Mouse (Mus musculus): Measurements from ENCODE around the gene Wdr43. TPM values are rescaled to one million over a fixed set of nuclear protein-coding genes. Genes with fewer than 3 reads are reported as not detected.

The Wdr43 gene
- total and polyA plus RNA-seq, 3 experiments = 157 to 355 (median 252) TPM

DNA sequence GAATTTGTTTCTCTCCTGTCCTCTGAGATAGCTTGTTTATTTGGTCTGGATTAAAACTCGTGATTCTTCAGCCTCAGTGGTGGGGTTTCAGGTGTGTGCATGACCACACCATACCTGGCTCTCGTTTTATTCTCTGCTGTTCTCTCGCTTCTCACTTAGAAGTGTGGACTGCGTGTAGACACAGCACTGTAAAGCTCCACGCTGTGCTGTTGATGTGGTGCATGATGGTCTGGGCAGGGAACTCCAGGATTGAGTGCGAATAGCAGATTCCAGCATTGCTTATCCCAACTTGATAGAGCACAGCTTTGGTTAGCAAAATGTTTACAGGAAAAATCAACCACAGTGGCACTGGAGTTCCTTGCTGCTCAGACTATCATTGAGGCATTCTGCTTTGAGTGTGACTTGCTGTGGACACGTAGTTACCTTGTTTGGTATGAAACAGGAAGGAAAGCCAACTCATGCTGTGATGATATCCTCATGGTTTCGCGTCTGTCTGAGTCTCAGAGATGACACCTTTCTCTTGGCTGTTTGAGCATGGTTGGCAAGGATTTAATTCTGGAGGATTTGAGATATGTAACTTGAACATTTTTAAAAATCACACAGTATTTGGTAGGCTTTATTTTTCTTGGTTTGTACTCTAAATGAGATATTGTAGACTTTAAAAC, 24.9 kb downstream of the Wdr43 start:
- H3K4me3 ChIP-seq (replicated peaks in 1 of 3; ENCODE audit: low read depth in 2 of 3, low read length in 2 of 3, poor library complexity in 1 of 3) = no peak overlapping the region
- dilution Hi-C loops (cut with MboI; ENCODE audit: extremely low pct_ligation_motif_present, extremely low pct_unique_long_range_greater_than_20kb, low sequenced_read_pairs) (no loop called here), in situ Hi-C loops (cut with MboI; ENCODE audit: low pct_ligation_motif_present, low pct_unique_long_range_greater_than_20kb, low sequenced_read_pairs) (no loop called here)
- DNase-seq (ENCODE audit: extremely low read depth) = no peak
- H3K27ac ChIP-seq (ENCODE audit: insufficient read depth, low read depth) = peak overlapping the region; percentile 32; the same call in 1 of the 2 replicates
- no peak overlapping the region for H3K4me2 ChIP-seq (ENCODE audit: insufficient read depth, low read depth, poor library complexity, severe bottlenecking)
- no peaks in the 10 kb centered on the region for H3K9me3 ChIP-seq (replicated peaks; ENCODE audit: low read length)
- no peak overlapping the region for H3K9ac ChIP-seq (ENCODE audit: insufficient read depth, low read depth)
- peaks cover 72 to 94% of the 10 kb centered on the region in 2 experiments for H3K36me3 ChIP-seq (replicated peaks in 1 of 2; ENCODE audit: control insufficient read depth in 1 of 2, insufficient read depth in 1 of 2, low read length in 1 of 2)
- TF ChIP-seq MAX (IDR thresholded peaks at IDR 0.05; ENCODE audit: low read length) (no peak), UBTF (IDR thresholded peaks at IDR 0.05; ENCODE audit: low read depth, low read length) (no peak), POLR2AphosphoS2 (IDR thresholded peaks at IDR 0.05; ENCODE audit: low read depth, low read length) (no peak), POLR2A (IDR thresholded peaks at IDR 0.05; ENCODE audit: low read depth, low read length) (0 out of 2 replicates have a peak, but pooled peaks have one; percentile 15)
- peaks cover 59% of the 10 kb centered on the region for H3K79me2 ChIP-seq (replicated peaks; ENCODE audit: control insufficient read depth, extremely low read depth, insufficient read depth, poor library complexity, severe bottlenecking)
- H3K4me1 ChIP-seq (ENCODE audit: control insufficient read depth in 1 of 2, insufficient read depth in 2 of 2) = no peaks in the 10 kb centered on the region
- no peaks in the 10 kb centered on the region for H3K27me3 ChIP-seq (replicated peaks)

DNA sequence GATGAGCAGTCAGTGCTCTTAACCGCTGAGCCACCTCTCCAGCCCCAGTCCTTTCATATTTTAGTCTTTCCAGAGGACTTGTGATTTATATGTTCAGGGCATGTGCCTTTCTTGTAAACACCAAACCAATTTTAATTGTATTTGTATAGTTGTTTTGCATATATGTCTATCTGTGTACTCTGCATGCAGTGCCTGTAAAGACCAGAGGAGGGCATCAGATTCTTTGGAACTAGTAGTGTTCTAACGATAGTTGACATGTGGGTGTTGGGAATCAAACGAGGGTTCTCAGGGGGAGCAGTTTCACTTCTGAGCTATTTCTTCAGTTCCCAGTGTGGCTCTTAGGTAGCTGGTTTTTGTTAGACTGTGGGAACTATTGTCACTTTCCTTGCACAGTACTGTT, 26.5 kb downstream of the Wdr43 start:
- H3K9ac ChIP-seq (ENCODE audit: insufficient read depth, low read depth) = no peak overlapping the region
- H3K4me2 ChIP-seq (ENCODE audit: insufficient read depth, low read depth, poor library complexity, severe bottlenecking) = no peak overlapping the region
- dilution Hi-C loops (cut with MboI; ENCODE audit: extremely low pct_ligation_motif_present, extremely low pct_unique_long_range_greater_than_20kb, low sequenced_read_pairs) (no loop called here), in situ Hi-C loops (cut with MboI; ENCODE audit: low pct_ligation_motif_present, low pct_unique_long_range_greater_than_20kb, low sequenced_read_pairs) (no loop called here)
- no peaks in the 10 kb centered on the region for H3K9me3 ChIP-seq (replicated peaks; ENCODE audit: low read length)
- no peak overlapping the region for H3K4me3 ChIP-seq (replicated peaks in 1 of 3; ENCODE audit: low read depth in 2 of 3, low read length in 2 of 3, poor library complexity in 1 of 3)
- H3K79me2 ChIP-seq (replicated peaks; ENCODE audit: control insufficient read depth, extremely low read depth, insufficient read depth, poor library complexity, severe bottlenecking) = peaks cover 60% of the 10 kb centered on the region
- no peak for DNase-seq (ENCODE audit: extremely low read depth)
- no peak for TF ChIP-seq ZC3H11A (IDR thresholded peaks at IDR 0.05; ENCODE audit: low read depth, low read length)
- peak; percentile 23 to 33; a peak in 2 of 4 replicates for TF ChIP-seq CTCF (conservative IDR thresholded peaks at IDR 0.05 in 1 of 2, IDR thresholded peaks at IDR 0.05 in 1 of 2; ENCODE audit: low read depth in 2 of 2, low read length in 2 of 2)
- no peak overlapping the region for H3K27ac ChIP-seq (ENCODE audit: insufficient read depth, low read depth)
- no peaks in the 10 kb centered on the region for H3K27me3 ChIP-seq (replicated peaks)
- H3K4me1 ChIP-seq (ENCODE audit: control insufficient read depth in 1 of 2, insufficient read depth in 2 of 2) = no peaks in the 10 kb centered on the region
- H3K36me3 ChIP-seq (replicated peaks in 1 of 2; ENCODE audit: control insufficient read depth in 1 of 2, insufficient read depth in 1 of 2, low read length in 1 of 2) = peaks cover 70 to 93% of the 10 kb centered on the region in 2 experiments

DNA sequence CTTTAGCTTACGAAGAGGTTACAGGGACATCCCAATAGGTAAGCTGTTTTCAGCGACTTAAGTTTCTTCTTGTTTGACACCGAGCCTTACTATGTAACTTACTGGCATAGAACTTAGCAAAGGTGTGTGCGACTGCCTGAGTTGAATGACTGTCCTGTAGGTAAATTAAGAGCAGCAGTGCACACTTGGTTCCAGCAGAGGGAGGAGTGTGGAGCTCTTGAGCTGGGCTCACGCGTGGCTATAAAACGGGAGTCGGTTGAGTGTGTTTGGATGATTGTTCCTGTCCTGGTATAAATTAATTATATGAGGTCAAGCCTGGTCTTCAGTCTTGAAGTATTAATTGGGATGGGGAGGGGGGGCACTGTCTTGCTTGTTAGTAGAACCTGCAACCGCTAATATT, 34.3 kb downstream of the Wdr43 start:
- no peaks in the 10 kb centered on the region for H3K4me1 ChIP-seq (ENCODE audit: control insufficient read depth in 1 of 2, insufficient read depth in 2 of 2)
- H3K27me3 ChIP-seq (replicated peaks) = no peaks in the 10 kb centered on the region
- H3K79me2 ChIP-seq (replicated peaks; ENCODE audit: control insufficient read depth, extremely low read depth, insufficient read depth, poor library complexity, severe bottlenecking) = peaks cover 45% of the 10 kb centered on the region
- TF ChIP-seq CTCF (conservative IDR thresholded peaks at IDR 0.05 in 1 of 2, IDR thresholded peaks at IDR 0.05 in 1 of 2; ENCODE audit: low read depth in 2 of 2, low read length in 2 of 2) (0 out of 4 replicates have a peak, but pooled peaks of 1 of the 2 experiments have one; percentile 2), JUN (IDR thresholded peaks at IDR 0.05; ENCODE audit: insufficient read depth, low read depth, low read length) (no peak), PAX5 (IDR thresholded peaks at IDR 0.05; ENCODE audit: low read length) (no peak)
- H3K27ac ChIP-seq (ENCODE audit: insufficient read depth, low read depth) = no peak overlapping the region
- H3K36me3 ChIP-seq (replicated peaks in 1 of 2; ENCODE audit: control insufficient read depth in 1 of 2, insufficient read depth in 1 of 2, low read length in 1 of 2) = peaks cover 66 to 87% of the 10 kb centered on the region in 2 experiments
- no peak overlapping the region for H3K4me2 ChIP-seq (ENCODE audit: insufficient read depth, low read depth, poor library complexity, severe bottlenecking)
- H3K4me3 ChIP-seq (replicated peaks in 1 of 3; ENCODE audit: low read depth in 2 of 3, low read length in 2 of 3, poor library complexity in 1 of 3) = no peak overlapping the region
- dilution Hi-C loops (cut with MboI; ENCODE audit: extremely low pct_ligation_motif_present, extremely low pct_unique_long_range_greater_than_20kb, low sequenced_read_pairs) (no loop called here), in situ Hi-C loops (cut with MboI; ENCODE audit: low pct_ligation_motif_present, low pct_unique_long_range_greater_than_20kb, low sequenced_read_pairs) (no loop called here)
- H3K9ac ChIP-seq (ENCODE audit: insufficient read depth, low read depth) = no peak overlapping the region
- no peak for DNase-seq (ENCODE audit: extremely low read depth)
- no peaks in the 10 kb centered on the region for H3K9me3 ChIP-seq (replicated peaks; ENCODE audit: low read length)
